Mouse (Mus musculus) gastrocnemius, postnatal 36 days (tissue): Measurements from ENCODE around the gene Ttll1. TPM values are rescaled to one million over a fixed set of nuclear protein-coding genes. Genes with fewer than 3 reads are reported as not detected.
"Not testable (repeated sequence)": the region's sequence is repeated elsewhere in the genome, so short reads cannot be mapped to it uniquely, and the experiment has no call there.

ENCODE experiments used
- DNase-seq, 2 experiments: peaks; one replicate each; pipeline ENCODE4 v3.0.0; 2022
- intact Hi-C: fragments of 180-260 bp; cut with DNase I; formaldehyde crosslinking; loops from one replicate; pipeline ENCODE4 v1.15.1; 2025
- total RNA-seq, 2 experiments: library from RNA; stranded (reverse); gene quantifications; 2 replicates each; pipeline ENCODE4 v1.2.3; 2021

Gene Ttll1
- total RNA-seq, 2 experiments from 2014 or later, result 3.1 to 3.5 TPM

DNA sequence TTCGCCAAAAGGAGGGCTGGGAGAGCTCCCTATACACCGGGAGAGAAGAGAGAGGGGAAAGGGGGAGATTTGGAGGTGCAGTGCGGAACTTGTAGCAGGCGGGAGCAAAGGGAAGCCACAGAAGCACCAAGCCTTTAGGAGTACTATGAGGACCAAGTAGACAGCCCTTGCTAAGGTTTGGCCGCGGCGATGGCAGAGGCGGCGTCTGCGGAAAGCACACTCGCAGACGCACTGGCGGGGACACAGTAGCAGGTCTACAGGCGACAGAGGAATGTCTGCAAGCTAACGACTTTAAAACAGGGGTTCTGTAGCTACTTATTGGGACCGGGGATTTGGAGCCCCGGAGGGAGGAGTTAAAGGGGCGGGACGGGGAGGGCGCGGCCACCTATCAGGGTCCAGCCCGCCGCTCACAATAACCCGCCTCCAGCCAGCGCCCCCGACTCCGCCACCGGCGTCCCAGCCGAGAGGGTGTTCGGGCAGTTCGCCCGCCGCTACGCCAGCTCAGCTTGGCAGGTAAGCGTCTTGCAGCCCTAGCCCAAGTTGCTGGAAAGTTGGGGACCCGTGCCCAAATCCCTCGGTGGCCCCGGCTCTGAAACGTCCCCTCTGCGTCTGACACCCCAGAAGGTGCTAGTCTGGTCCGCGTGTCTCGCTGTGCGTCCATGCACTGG is 15.9 kb upstream of the Ttll1 start, which contains the start of gene Bik:
Gene Bik (plus strand): TSS at position 439 of the 668 bp plus-strand sequence.
- intact Hi-C loops, result no loop called here
- DNase-seq, result peak; percentile 35 to 49

DNA sequence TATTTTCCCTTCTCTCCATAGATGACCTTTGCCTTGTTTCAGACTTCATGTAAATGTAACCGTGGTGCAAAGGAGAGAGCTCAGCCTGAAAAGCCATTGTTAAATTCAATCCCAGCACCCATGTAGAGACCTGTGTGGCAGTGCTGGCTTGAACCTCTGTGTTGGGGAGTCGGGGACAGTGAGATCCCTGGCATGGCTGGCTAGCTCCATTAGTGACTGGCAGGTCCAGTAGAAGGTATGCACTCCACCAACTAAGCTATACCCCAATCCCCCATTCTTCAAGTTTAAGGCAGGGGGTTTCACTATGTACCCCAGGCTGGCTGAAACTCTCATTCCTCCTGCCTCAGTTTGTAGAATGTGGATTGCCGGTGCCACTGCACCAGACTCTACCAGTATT is 13.6 kb upstream of the Ttll1 start:
- intact Hi-C loops, result loop anchor here (5.0 kb wide), 1 partner anchor 357 kb away; no protein-coding TSS in a partner anchor
- no peak for DNase-seq

DNA sequence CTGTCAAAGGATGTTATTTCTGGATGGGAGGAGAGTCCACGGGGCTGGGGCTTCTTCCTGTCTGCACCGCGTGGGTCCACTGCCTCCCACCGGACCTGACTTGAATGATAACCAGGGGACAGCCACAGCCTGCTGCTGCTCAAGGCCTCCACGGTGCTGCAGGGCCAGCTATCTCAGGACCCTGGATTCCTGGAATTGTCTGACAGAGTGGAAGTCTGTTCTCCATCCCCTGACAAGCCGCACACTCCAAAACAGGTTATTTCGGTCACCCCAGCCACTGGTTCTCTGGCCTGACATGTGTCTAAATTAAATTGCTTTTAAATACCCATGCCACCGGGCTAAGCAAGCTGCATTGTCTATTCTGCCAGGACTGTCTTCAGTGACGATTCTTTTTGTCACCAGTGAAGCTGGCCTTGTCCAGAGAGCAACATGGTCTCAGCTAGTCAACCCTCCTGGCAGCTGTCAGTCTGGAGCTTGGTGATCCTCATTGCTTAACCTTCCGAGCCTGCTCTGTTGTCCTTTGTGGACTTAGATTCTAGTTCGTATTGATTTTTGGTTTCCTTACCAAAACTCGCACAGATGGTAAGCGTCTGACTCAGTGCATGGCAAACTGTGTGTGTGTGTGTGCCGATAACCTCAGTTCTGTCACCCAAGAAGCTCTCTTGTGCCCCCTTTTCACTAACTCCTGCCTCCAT is 13.1 kb upstream of the Ttll1 start:
- no peak for DNase-seq
- intact Hi-C loops, result loop anchor here (5.0 kb wide), 1 partner anchor 356 kb away; no protein-coding TSS in a partner anchor

DNA sequence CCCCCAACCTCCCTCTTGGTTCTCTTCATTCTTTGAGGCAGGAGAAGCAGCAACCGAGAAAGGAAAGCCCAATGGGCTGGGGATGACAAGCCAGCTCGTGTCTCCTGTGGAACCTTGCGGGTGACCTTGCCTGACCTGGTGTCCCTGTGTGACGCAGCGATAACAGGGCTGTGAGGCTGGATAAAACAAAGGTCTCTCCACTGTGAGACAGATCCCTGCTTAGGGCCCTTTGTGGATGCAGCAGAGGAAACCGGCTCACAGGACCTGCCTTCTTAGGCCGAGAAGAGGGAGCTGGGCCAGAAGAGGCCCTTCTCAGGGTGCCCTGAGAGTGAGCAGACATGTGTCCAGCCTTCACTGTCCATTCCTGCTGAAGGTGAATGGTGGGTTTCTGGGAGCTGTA is 12.5 kb upstream of the Ttll1 start:
- intact Hi-C loops, result loop anchor here (5.0 kb wide), 1 partner anchor 356 kb away; no protein-coding TSS in a partner anchor
- DNase-seq, result no peak

DNA sequence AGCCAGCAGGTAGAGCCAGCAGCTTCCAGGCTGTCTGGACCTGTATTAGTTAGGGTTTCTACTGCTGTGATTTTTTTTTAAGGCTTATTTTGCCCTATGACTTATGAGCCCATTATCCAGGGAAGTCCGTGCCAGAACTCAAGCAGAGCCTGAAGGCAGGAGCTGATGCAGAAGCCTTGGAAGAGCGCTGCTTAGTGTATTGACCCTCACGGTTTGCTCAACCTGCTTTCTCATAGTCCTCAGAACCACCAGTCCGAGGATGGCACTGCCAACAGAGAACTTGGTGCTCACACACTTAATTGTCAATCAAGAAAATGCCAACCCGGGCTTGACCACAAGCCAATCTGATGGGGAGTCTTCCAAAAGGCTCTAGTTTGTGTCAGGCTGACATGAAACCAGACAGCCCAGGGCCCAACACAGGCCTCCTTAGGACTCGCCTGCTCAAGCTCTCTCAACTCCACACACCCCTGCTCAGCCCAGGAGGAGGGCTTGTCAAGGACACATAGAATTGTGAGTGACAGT is 10.2 kb upstream of the Ttll1 start:
- intact Hi-C loops, result loop anchor here (5.0 kb wide), 1 partner anchor 354 kb away; no protein-coding TSS in a partner anchor
- no peak for DNase-seq

DNA sequence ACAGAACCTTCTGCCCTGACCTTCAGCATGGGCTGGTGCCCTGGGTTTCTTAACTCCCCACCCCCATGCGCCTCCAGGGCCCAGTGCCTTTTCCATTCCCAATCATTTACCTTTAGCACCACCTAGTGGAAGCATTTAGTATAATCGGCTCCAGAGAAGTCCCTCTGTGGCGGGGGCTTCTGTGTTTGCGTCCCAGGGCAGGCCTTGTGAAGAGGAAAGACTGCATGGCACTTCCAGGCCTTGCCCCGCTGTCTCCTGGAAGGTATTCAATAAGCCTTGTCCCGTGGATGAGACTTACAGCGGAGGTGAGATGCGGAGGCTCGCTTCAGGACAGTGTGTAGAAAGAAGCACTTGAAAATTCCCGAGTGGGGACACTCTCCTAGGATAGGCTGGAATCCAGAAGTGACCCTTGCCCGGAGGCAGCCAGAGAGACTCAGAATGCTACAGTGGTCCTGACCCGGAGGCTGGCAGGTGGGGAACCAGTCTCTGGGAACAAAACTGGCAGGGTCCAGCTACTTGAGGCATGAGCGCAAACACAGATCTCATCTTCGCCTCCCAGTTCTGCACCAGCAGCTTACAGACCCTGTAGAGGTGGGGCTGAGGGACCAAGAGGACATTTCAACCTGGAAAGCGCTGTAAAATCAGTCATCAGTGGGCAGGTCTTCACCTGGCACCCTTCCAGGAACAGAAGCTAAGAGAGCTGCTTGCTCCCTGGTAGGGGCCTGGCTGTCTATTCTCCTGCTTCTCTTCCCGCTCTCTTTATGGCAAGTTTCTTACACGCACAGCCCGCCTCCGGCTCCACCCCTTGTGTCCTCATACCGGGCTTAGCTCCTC is 7.7 kb upstream of the Ttll1 start:
- intact Hi-C loops, result loop anchor here (2.0 to 5.0 kb wide), 3 partner anchors 111 to 308 kb away; no protein-coding TSS in a partner anchor
- DNase-seq, result peak; percentile 36 to 54

DNA sequence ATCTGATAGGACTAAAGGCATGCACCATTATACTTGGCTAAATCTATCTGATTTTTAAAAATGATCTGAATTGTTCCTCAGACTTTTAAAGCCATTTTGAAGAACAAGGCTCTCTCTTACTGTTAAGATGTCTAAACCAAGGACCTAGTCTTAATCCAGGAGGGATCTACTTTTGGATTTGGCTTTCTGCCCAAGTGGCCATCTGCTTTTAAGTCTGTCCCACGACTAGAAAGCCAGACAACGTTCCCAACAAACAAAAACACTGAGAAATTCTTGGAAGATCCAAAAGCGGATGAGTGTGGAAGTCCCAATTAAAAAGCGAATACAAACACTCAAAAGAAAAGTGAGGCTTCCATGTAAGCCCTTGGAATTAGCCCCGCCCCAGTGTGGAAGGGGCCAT is 4.3 kb upstream of the Ttll1 start:
- DNase-seq, result no peak
- intact Hi-C loops, result loop anchor here (5.0 kb wide), 2 partner anchors 108 to 133 kb away; no protein-coding TSS in a partner anchor

DNA sequence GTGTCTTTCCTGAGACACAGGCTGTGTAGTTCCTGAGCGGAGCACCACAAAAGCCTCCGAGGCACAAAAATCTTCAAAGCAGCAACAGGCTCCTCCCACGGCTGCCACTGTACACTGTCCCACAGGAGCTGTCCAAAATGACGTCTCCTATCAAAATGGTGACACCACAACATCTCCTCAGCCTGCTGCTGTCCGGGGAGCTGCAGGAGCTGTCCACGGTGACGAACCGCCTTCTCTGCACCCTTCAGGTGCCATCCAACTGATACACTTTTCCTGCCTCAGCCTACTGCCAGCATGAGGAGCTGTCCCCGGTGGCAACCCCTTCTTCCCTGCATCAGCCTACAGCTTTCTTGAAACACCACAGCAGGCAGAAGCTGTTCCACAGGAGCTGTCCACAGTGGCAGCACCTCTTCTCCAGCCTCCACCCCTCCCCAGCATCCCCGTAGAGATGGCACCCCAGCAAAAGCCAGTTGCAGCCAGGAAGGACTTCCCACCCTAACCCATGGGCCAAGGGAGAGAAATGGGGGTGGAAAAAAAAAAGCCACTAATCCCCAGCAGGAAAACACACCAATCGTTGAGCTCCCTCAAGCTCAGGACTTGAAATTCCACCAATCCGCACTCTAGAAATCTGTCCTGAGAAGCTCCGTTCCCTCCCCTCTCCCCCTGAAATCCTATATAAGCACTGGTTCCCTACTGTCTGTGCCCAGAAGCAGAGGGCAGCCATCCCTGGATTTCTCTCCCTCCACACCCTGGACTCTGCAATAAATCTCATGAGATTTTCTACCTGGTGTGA is 2.0 kb upstream of the Ttll1 start:
- no peak for DNase-seq
- intact Hi-C loops, result loop anchor here (5.0 kb wide), 1 partner anchor 285 kb away; no protein-coding TSS in a partner anchor

DNA sequence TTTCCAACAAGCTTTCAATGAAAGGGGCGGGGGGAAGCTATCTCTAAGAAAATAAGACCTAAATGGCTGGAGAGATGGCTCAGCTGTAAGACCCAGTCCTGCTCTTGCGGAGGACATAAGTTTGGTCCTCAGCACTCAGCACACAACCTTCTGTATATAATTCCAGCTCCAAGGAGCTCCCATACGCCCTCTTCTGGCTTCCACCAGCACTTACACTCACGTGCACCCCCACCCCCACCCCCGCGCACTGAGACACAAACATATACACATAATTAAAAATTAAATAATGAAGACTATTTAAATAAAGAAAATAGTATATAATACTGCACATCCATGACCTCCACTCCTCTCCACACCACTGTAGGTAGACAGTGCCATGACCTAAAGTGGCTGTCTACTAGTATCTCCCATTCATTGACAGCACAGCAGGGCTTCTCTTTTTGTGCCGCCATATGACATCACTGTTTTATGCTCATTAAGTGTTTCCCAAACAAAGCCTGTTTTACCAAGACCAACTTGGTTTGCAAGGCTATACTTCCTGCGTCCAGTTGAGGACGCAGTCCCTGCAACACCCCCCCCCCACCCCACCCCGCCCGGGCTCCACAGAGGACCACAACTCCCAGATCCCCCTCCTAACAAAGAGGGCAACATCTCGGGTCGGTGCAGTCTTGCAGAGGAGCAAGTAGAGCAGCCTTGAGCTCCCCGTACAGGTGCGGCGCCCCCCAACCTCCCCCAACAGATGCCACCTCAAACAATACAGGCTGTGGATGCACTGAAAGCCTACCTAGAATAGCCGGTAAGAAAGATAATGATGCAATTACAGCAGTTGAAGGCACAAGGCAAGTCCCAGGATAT is 516 bp downstream of the Ttll1 start:
- intact Hi-C loops, result loop anchor here (5.0 kb wide), 1 partner anchor 283 kb away; no protein-coding TSS in a partner anchor

DNA sequence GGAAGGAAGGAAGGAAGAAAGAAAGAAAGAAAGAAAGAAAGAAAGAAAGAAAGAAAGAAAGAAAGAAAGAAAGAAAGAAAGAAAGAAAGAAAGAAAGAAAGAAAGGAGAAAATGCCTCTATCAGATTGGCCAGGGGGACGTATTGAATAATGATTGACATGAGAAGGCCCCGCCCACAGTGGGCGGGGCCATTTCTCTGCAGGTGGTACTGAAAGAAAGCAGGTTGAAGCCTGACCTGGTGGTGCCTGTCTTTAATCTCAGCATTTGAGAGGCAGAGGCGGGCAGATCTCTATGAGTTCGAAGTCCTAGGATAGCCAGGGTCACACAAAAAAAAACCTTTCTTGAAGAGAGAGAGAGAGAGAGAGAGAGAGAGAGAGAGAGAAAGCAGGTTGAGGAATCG is 9.2 kb downstream of the Ttll1 start:
- DNase-seq, intact Hi-C loops: not testable (repeated sequence)

More for the DNA sequence above, 516 bp downstream of the Ttll1 start:
- no peak for DNase-seq

DNA sequence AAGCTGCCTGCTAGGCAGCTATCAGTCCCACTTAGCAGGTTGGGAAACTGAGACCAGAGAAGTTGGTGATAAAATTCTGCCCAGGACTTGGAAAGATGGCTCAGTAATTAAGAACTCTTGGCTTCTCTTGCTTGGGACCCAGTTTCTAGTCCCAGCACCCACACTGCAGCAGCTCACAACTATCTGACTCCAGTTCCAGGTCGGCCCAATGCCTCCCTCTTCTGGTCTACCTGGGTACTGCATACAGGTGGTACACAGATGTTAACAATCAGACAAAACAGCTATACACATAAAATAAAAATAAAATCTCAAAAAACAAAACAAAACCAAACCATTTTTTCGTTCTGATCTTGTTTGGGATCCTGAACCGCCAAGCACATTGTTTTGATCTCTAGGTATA is 10.3 kb downstream of the Ttll1 start:
- intact Hi-C loops, result no loop called here
- DNase-seq, result no peak

DNA sequence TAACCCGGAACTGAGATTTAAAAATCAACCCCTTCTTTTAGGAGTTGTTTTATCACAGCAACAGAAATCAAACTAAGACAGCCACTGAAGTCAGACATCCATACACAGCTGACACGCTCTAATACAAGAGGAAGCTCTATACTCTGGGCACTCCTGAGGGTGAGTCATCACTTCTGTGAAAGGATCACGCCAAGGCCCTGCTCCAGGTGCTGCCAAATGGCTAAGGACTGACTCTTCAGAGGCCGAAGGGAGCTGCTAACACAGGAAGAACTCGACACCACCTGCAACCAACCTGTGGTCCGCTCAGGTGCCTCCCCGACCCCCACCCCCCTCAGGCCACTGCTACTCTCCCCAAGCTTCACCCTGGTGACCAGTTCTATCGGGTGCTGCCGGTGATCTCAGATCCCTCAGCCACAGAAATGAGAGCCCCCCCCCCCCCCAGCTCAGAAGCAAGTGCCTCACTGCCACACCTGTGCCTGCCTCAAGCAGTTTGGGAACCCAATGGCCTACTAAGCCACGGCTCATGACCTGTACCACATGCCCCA is 11.4 kb downstream of the Ttll1 start:
- DNase-seq, result no peak
- intact Hi-C loops, result no loop called here

DNA sequence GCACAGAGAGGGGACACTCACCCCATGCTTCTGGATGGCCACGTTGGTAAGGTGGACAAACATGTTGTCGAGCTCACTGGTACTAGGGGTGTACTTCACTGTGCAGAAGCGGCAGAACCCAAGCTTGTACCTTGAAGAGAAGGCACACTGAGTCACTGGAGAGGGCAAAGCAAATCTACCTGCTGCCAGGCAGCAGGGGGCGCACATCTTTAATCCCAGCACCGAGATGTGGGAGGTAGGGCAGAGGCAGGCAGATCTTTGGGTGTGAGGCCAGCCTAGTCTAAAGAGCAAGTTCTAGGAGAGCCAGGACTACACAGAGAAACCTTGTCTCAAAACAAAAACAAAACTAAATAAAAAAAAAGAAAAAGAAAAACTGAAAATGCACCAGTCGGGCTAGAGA is 13.4 kb downstream of the Ttll1 start:
- intact Hi-C loops, result no loop called here

DNA sequence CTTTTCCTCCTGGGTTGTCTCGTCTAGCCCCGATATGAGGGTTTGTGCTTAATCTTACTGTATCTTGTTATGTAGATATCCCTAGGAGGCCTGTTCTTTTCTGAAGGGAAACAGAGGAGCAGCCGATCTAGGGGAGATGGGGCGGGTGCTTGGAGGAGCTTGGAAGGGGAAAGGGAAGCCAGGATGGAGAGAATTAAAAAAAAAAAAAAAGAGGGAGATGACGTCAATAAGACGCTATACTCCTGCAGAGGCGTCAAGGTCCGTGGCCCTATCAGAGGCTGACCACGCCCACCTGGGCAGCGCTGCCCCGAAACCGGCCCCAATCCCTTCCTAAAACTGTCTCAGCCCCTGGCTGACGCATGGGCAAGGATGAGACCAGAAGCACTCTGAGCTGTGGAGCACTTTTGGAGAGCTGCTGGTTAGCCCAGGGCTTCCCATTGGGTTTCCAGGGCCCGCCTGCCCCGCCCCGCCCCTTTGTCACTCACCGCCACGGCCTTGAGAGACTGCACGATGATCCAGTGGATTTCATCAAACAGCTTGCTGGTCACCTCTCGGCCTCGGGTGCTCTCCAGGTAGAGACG is 14.8 kb downstream of the Ttll1 start:
- no peak for DNase-seq
- intact Hi-C loops, result no loop called here

More for the DNA sequence above, 13.4 kb downstream of the Ttll1 start:
- DNase-seq, result no peak

DNA sequence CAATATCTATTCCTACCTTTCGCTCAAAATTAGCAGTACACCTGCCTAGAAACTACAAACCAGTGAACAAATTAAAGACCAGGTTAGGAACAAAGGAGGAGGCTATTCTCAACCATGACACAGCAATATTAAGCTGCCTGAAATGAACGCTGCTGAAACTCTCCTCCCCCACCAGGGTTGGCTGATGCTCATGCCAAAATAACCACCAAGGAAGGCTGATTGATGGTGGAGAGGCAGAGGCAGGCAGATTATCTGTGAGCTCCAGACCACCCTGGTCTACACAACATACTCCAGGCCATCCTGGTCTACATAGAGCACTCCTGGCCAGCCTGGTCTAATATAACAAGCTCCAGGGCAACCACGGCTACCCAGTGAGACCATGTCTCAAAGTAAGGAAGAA is 15.5 kb downstream of the Ttll1 start:
- no peak for DNase-seq
- intact Hi-C loops, result no loop called here

DNA sequence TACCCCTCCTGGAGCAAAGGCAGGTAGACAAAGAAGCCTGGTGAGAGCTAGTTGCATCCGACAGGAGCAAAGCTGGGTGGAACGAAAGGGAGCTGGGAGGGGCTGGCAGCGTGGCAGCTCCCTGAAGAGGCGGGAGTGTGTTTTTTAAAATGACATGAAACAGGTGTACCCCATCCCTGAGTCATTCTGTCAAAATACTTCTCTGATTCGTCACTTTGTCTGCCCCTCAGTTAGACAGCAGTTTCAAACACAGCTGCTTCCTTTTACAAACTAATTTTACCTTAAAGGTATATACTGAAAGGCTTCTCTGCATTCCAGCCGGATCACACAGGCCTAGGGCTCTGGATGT is 16.1 kb downstream of the Ttll1 start:
- intact Hi-C loops, result no loop called here
- no peak for DNase-seq

DNA sequence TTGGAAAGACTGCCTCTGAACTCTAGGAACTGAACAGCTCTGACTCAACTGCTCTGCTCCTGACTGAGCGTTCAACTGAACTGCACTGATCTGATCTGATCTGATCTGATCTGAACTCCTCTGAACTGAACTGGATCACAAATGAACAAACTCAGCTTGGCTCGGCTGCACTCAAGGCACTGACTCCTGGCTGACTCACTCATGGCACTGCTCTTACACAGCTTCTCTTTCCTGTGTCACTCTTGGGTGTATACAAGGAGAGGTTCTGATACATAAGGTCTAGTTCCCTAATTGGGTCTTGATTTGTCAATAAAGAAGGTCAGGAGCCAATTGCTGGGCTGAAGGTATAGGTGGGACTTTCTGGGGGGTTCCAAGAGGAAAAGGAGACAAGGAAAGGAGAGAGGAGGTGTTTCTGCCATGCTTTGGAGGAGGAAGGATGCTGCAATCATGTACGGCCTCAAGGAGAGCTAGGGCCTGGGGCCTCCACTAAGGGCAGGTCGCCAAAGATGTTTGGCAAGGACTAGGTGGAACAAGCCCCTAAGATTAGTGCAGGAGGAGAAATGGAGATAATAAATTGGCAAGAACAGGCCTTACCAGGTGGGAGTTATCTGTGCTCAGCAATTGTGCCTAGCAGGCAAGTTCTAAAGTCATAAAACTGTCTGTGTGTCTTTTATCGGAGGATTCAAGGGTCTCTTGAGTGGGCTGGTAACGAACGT is 16.7 kb downstream of the Ttll1 start:
- no peak for DNase-seq
- intact Hi-C loops, result no loop called here

DNA sequence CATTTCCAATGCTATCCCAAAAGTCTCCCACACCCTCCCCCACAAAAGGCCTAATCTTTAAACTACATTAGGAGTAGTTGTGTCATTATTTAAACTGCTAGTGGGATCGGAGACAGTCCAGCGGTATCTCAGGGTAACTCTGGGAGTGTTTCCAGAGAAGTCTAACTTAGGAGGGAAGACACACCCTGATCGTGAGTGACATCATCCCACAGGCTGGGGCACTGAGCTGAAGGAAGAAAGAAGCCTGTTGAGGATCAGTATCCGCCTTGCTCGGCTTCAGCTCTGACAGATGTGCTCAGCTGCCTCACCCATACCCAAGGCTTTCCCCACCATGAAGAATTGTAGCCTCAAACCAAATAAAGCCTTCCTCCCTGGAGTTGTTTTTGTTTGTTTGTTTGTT is 18.8 kb downstream of the Ttll1 start:
- intact Hi-C loops, result no loop called here
- no peak for DNase-seq
